Mouse (Mus musculus) heart, postnatal 10 days (tissue): ENCODE measurements at regions not wholly inside any gene's neighbourhood (a gene's known extent, or its start where the extent isn't known, plus 50 kb on each side); places are given as distances from the start of the nearest gene placed in this dataset.

Experiments used
- DNase-seq, 2 experiments: peaks; one replicate each; pipeline ENCODE4 v3.0.0; 2021
- intact Hi-C: fragments of 180-260 bp; cut with DNase I; formaldehyde crosslinking; loops from one replicate; pipeline ENCODE4 v1.15.1; 2025

DNA sequence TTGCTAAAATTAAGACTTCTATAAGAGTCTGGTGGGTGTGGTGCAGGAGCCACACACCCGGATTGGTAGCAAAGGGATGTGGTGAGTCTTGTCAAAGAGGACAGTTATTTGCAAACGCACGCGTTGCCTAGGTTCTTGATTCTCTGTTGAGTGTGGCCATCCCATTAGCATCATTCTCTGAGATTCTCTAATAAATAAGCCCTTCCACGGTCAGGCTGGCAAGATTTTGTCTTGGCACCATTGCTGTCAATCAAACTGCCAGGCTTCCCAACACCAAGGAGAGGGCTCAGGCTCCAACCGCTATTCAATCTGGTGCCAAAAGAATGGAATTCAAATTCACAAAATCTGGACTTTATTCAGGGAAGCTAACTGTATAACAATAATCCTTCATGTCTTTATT is 84.6 kb upstream of the Nphp3 start:
- DNase-seq: no peak
- intact Hi-C loops: no loop called here

DNA sequence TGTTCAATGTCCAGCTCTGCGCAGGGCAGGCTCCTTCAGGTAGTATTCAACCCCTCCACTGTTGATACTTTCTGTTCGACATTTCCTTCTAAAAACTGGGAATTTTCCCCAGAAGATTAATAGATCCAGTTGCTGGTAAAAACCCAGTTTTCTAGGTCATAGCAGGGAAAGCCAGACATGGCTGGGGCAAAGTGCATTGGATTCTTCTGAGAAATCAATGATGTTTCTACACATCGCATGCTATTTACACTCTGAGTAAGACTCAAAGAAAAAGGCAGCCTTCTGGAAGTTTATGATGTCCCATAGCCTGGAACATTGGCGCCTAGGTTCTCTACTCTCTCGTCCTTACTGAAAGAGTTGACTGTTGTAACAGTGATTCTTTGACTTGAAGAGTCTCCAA is 80.0 kb upstream of the Nphp3 start:
- no peak for DNase-seq
- intact Hi-C loops: no loop called here

DNA sequence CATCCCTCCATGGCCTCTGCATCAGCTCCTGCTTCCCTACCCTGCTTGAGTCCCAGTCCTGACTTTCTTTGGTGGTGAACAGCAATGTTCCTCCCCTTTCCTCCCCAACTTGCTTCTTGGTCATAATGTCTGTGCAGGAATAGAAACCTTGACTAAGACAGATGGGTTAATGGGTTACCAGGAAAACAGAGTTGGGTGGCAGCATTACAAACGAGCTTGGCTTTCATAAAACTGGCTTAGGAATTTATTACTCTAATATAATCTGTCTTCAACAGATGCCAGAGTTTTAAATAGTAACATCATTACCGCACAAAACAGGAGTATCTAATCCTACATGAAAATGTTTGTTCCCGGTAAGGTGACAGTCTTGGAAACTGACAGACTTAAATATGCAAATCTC is 77.7 kb upstream of the Nphp3 start:
- intact Hi-C loops: no loop called here
- DNase-seq: no peak

DNA sequence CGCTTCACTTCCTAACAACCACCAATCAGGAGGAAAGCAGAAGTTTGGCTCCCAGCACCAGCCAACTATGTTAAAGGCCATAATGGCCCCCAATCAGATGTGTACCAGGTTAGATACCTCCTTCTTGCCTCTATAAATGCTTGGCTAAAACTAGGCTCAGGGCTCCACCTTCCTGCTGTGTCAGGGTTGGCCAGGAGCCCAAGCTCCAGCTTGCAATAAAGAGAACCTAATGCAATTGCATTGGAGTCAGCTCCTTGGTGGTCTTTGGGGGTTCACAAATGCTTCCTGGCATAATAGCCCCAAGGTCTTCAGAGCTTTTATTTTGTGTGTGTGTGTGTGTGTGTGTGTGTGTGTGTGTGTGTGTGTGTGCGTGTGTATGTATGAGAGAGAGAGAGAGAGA is 76.9 kb upstream of the Nphp3 start:
- peak; percentile 15 to 18 for DNase-seq
- intact Hi-C loops: no loop called here

DNA sequence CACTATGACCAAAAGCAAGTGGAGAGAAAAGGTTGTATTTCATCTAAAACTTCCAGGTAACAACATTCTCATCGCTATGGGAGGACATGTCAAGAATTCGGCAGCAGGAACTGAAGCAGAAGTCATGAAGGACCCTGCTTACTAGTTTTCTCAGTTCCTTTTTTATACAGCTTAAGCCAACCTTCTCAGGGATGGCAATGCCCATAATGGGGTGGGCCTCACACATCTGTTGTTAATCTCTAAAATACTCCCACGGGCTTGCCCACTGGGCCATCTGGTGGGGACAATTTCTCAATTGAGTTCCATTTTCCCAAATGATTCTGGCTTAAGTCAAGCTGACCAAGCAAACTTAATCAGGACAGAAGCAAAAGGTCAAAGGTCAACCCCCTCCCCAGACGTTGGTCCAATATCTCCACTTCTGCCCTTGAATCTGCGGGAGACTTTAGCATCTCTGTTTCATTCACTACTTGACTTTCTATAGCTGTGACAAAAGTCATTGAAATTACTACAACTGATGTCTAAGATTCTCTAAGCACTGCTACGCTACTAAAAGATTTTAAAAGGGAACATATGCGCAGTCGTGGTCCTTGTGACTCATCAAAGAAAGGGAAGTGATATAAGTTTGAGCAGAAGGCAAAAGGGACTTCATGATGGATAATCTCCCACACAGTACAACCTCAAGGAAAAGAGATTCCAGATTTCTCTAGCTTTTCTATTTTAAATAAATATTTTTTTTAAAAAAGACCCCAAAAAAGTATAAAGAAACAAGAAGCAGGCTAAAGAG is 73.4 kb upstream of the Nphp3 start:
- intact Hi-C loops: no loop called here
- DNase-seq: no peak

DNA sequence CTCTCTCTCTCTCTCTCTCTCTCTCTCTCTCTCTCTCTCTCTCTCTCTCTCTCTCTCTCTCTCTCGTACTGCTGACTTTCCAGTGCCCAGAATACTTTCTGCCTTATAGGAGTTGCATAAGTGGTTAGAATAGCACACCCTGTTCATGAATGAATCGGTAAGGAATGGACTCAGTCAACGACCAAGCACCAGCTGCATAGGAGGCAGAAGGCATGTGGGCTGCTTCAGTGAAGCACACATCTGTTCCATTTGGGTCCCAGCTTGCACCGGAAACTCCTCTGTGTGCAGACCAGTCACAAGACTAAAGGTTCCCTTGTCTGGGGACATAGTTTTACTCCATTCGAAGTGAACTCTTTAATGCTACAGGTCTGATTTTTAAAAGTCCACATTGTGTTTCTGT is 64.3 kb upstream of the Nphp3 start:
- intact Hi-C loops: no loop called here
- no peak for DNase-seq

DNA sequence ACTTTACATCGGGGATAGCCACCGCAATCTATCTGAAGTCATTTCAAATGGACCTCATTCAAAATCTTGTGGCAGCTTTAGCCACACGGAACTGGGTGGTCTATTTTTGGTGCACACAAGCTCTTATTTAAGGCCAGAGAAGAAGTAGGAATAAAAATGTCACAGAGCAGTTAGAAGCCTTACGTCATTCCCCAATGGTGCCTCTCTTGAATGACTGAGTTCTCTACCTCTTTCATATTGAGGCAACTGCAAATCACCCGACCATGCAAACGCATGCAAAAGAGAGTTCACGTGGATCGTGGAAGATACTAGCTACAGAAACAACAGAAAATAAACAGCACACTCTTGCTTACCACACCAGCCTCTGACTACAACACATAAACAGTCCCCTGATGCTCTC is 62.3 kb upstream of the Nphp3 start:
- no peak for DNase-seq
- intact Hi-C loops: no loop called here

DNA sequence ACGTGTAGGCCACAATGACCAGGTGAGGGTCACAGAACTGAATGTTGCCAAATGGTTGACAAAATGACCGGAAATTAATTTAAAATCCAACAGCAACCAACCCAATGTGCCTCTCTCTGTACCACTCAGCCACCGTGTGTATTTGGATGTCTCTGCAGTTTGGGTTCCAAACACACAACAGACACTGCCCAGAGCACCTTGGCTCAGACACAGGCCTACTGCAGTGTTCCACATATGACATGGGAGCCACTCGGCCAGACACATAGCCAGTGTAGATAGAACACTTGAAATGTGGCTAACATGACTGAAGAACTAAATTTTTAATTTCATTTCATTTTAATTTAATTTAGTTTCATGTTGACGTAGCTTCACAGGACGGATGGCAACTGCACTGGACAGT is 61.8 kb upstream of the Nphp3 start:
- intact Hi-C loops: no loop called here

DNA sequence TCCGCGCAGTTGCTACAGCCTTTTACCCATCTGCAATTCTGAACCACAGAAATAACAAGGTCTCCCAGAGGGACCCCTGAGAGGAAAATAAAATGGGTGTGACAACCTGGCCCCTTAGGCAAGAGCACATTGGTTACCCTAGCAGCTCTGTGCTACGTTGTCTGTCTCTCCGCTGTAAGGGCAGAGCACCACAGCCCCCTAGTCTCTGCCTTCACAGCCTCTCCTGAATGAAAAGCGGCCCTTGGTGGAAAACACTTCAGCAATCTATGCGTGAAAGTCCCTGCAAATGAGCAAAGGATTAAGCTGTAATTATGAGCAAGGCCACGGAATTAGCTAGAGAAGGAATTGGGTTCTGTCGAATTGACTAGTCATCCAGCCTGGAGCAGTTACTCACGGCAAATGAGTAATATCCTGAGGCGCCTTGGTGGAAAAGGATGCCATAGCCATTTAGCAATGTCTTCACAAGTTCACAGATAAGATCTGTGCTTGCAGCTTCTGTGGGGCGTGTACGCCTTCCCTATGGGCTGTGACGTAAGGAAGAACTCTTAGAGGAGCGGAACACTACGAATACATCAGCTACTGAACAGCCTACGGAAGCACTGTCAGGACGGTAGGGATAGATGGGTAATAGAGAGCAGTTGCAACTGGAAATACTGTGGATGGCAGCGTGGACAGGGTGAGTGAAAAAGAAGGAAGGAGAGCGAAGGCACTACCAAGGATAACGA is 61.0 kb upstream of the Nphp3 start:
- intact Hi-C loops: no loop called here
- DNase-seq: no peak

More for the DNA sequence above, 61.8 kb upstream of the Nphp3 start:
- no peak for DNase-seq

DNA sequence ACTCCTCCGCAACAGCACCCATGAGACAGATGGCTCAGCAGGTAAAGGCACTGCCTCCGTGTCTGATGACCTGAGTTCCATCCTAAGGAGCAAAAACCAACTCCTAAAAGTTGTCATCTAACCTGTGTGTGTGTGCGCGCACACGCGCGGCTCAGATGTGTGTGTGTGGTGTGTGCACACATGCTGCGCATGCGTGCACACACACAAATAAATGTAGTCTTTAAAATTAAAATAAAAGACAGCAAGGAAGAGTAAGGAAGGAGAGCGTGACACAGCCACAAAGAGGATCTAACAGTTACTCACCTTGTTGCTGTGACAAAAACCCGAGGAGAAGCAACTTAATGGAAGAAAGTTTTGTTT is 60.5 kb upstream of the Nphp3 start:
- intact Hi-C loops: no loop called here

DNA sequence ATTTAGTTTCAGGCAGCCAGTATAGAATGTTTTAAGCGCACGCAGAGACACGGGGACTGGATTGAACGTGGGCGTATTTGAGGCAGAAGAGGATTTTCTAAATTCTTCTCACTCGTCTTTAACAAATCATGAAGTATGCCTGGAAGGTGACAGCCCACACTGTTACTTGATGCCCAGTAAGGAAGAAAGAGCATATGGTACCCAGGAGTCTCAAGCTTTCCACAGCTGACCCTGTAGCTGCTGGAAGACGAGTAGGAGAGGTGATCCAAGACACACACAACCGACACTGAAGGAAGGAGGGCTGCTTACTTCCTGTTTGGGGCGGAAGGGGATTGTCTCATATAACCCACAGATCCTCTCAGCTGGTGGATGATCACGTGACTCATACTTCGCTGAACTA is 56.9 kb upstream of the Nphp3 start:
- intact Hi-C loops: no loop called here
- no peak for DNase-seq

More for the DNA sequence above, 60.5 kb upstream of the Nphp3 start:
- no peak for DNase-seq

DNA sequence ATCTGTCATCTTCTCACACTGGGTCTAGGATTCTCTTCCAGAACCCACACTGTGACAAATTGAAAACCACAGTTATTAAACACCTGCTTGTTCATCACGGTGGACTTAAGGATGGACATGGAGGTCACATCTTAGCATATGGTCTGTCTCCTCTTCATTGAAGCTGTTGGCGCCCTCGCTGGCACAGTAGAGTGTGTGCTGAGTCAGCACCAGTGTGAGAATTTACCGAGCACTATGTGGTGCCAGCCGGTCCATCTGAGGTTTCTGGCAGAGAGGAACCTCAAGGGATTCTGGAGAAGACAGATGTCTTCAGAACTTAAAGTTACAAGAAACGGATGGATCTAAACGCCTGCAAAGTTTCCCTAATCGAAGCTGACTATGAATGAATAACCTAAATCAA is 50.5 kb upstream of the Nphp3 start:
- intact Hi-C loops: no loop called here
- DNase-seq: no peak
